Mouse (Mus musculus): ENCODE measurements around the gene Ap2b1. TPM values are rescaled to one million over a fixed set of nuclear protein-coding genes. Genes with fewer than 3 reads are reported as not detected.
"Not testable (repeated sequence)": the region's sequence is repeated elsewhere in the genome, so short reads cannot be mapped to it uniquely, and the experiment has no call there.

The Ap2b1 gene
- polyA plus RNA-seq (2015; fragmentation: Nextera tagmentation; extraction: Ambion mirVana) = 42.4 and 45.1 TPM in 2 replicates

DNA sequence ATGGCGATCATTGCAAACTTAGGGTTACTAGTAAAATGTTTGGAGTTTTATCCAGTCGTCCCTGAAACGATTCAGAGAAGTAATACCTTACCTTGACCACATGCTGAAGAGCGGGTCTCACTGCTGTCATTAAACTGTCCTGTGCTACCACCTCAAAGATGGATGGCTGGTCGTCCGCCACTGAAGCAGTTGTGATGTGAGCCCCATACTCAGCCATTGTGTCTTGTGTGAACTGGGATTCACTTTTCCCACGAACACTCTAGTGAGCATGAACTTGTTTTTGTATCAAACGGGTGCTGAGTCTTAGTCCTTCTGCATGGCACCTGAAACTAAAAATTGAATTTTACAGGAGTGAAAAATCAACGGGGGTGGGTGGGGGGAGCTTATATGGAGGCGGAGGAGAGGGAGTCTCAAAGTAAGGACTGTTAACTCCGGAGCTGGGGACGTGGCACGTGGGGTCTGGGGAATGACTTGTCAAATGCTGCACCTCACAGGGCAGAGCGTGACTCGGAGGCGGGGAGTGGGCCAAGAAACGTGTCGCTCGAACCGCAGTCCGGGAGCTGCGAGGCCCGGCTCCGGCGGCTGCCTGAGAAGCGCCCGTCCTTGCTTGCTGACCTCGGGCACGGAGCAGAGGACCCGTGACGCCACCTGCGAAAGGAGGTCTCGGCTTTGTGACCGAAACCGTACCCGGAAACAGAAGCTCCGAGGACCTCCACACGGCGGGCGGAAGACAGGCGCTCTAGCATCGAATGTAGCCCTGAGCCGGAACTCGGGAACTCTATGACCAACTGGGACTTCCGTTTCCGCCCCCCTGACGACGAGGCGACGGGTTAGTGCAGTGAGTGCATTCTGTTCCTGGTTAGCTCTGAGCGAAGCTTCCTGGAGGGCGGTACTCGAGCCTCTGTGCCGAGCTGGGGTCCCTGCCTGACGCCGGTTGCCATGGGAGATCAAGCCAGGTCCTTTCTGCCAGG is at the start of gene Ap2b1:
TSS of gene Ap2b1 (plus strand) at position 800 of the 971 bp plus-strand sequence.
- Histone ChIP-seq H3K36me3 (ENCODE audit: insufficient read depth, low read length) (no peaks in the 10 kb centered on the region), H3K27ac (peak within 1 kb of the TSS; percentile 94), H3K9me3 (replicated peaks; ENCODE audit: low read length) (no peaks in the 10 kb centered on the region), H3K9ac (ENCODE audit: low read depth, low read length) (peak within 1 kb of the TSS; percentile 91), H3K4me2 (ENCODE audit: low read length) (peak within 1 kb of the TSS; percentile 66), H3K4me3 (replicated peaks; ENCODE audit: low read depth, low read length) (peak within 1 kb of the TSS; percentile 80), H3K4me1 (replicated peaks; ENCODE audit: insufficient read depth, low read length) (peaks cover 19% of the 10 kb centered on the region), H3K27me3 (ENCODE audit: insufficient read depth, low read length) (no peaks in the 10 kb centered on the region)
- WGBS = 2% methylated on average over 56 of the region's 56 CpGs
- peak; percentile 99 for DNase-seq (ENCODE audit: low spot score)
- no peak for TF ChIP-seq CTCF (IDR thresholded peaks at IDR 0.05; ENCODE audit: low read depth)
- ATAC-seq (replicated peaks; ENCODE audit: low FRiP score, low read depth) = peak; percentile 93

DNA sequence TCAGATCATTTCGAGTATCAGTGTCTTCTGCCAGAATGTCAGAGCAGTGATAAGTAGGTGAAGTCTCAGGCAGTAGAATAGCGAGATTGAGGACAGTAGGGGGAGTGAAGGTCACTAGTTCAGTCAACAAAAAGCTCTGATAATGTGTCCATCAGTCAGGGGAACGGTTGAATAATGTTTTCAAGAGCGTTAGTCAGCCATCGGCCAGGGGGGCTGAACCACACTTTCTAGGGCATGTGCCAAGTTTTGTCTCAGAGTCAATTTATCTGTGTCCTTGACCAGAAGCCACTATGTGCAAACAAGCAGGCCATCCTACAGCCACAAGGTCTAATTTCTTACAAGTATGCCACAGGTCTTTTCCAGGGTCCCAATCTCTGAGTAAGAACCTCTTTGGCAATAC is 41.6 kb upstream of the Ap2b1 start:
- H3K9ac ChIP-seq (ENCODE audit: low read depth, low read length); H3K27me3 ChIP-seq (ENCODE audit: insufficient read depth, low read length); H3K4me2 ChIP-seq (ENCODE audit: low read length); ATAC-seq (replicated peaks; ENCODE audit: low FRiP score, low read depth); H3K4me1 ChIP-seq (replicated peaks; ENCODE audit: insufficient read depth, low read length); H3K4me3 ChIP-seq (replicated peaks; ENCODE audit: low read depth, low read length); H3K9me3 ChIP-seq (replicated peaks; ENCODE audit: low read length); DNase-seq (ENCODE audit: low spot score); H3K36me3 ChIP-seq (ENCODE audit: insufficient read depth, low read length); H3K27ac ChIP-seq: not testable (repeated sequence)
- 42% methylated on average over 5 of the region's 5 CpGs for WGBS

DNA sequence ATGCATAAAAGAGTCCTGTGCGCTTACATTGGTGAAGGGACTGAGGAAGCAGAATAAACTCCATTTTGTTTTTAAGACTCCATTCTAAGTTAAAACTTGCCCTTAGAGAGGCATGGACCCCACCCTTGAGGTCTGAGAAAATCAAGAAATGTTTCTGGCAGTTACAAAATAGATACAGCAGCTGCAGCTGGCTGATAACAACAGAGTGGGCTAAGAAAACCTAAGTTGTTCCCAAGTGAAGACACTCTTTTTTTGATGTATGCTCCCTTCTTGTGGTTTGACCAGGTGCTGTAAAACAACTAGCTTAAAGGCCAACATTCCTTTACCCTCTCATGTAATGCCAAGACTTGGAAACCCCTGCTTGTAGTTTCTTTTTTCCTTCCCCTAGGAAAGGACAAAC is 36.2 kb upstream of the Ap2b1 start:
- no peaks in the 10 kb centered on the region for H3K9me3 ChIP-seq (replicated peaks; ENCODE audit: low read length)
- no peak for TF ChIP-seq CTCF (IDR thresholded peaks at IDR 0.05; ENCODE audit: low read depth)
- H3K4me1 ChIP-seq (replicated peaks; ENCODE audit: insufficient read depth, low read length) = no peaks in the 10 kb centered on the region
- H3K36me3 ChIP-seq (ENCODE audit: insufficient read depth, low read length) = no peaks in the 10 kb centered on the region
- no peaks in the 10 kb centered on the region for H3K27me3 ChIP-seq (ENCODE audit: insufficient read depth, low read length)
- H3K27ac ChIP-seq = no peak overlapping the region
- DNase-seq (ENCODE audit: low spot score) = no peak
- H3K4me2 ChIP-seq (ENCODE audit: low read length) = no peak overlapping the region
- no peak overlapping the region for H3K4me3 ChIP-seq (replicated peaks; ENCODE audit: low read depth, low read length)
- no peak overlapping the region for H3K9ac ChIP-seq (ENCODE audit: low read depth, low read length)
- no peak for ATAC-seq (replicated peaks; ENCODE audit: low FRiP score, low read depth)
- WGBS = 100% methylated on average over 1 of the region's 1 CpGs

DNA sequence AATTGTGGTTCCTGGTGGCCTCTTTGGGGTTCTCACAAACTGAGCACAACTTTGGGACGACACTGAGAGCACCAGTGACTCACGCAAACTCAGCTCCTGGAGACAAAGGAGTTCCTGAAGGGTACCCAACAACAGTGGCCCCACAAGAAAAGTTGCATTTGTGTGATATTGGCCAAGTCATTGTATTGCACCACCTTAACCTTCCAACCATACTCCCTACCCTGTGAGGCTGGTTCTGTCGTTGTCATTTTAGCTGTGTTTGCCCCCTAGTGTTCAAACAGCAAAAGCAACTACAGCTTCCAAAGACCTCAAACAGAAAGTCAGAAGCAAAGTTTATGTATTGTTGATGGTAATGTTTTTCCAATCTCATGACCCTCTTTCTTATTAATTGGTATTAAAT is 35.7 kb upstream of the Ap2b1 start:
- DNase-seq (ENCODE audit: low spot score) = peak; percentile 42
- no peak overlapping the region for H3K4me3 ChIP-seq (replicated peaks; ENCODE audit: low read depth, low read length)
- no peaks in the 10 kb centered on the region for H3K4me1 ChIP-seq (replicated peaks; ENCODE audit: insufficient read depth, low read length)
- H3K27ac ChIP-seq = no peak overlapping the region
- no peaks in the 10 kb centered on the region for H3K36me3 ChIP-seq (ENCODE audit: insufficient read depth, low read length)
- H3K27me3 ChIP-seq (ENCODE audit: insufficient read depth, low read length) = no peaks in the 10 kb centered on the region
- H3K9ac ChIP-seq (ENCODE audit: low read depth, low read length) = no peak overlapping the region
- peak; percentile 76 for TF ChIP-seq CTCF (IDR thresholded peaks at IDR 0.05; ENCODE audit: low read depth)
- H3K4me2 ChIP-seq (ENCODE audit: low read length) = no peak overlapping the region
- no peaks in the 10 kb centered on the region for H3K9me3 ChIP-seq (replicated peaks; ENCODE audit: low read length)
- WGBS = 58% methylated on average over 3 of the region's 3 CpGs
- no peak for ATAC-seq (replicated peaks; ENCODE audit: low FRiP score, low read depth)

DNA sequence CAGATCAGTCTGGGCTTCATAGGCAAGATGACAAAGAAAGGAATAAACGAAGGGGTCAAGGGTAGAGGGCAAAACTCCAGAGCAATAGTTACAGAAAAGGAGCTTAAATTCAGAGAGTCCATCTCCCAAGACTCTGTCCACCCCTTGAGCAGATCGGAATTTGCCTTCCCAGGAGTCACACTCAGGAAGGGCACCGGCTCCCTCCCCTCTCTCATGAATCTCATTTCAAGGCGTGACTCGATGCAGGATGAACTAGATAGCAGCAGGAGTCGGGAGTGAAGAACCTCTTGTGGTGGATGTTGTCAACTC is 28.0 kb upstream of the Ap2b1 start:
- DNase-seq (ENCODE audit: low spot score) (no peak), ATAC-seq (replicated peaks; ENCODE audit: low FRiP score, low read depth) (peak; percentile 22; the same call in 1 of the 2 replicates)
- Histone ChIP-seq H3K27ac (peak overlapping the region; percentile 83), H3K4me3 (replicated peaks; ENCODE audit: low read depth, low read length) (peak overlapping the region; percentile 51), H3K9me3 (replicated peaks; ENCODE audit: low read length) (no peaks in the 10 kb centered on the region), H3K4me2 (ENCODE audit: low read length) (peak overlapping the region; percentile 72), H3K27me3 (ENCODE audit: insufficient read depth, low read length) (no peaks in the 10 kb centered on the region), H3K4me1 (replicated peaks; ENCODE audit: insufficient read depth, low read length) (no peaks in the 10 kb centered on the region), H3K36me3 (ENCODE audit: insufficient read depth, low read length) (no peaks in the 10 kb centered on the region), H3K9ac (ENCODE audit: low read depth, low read length) (peak overlapping the region; percentile 60)
- 0% methylated on average over 6 of the region's 6 CpGs for WGBS
- no peak for TF ChIP-seq CTCF (IDR thresholded peaks at IDR 0.05; ENCODE audit: low read depth)

DNA sequence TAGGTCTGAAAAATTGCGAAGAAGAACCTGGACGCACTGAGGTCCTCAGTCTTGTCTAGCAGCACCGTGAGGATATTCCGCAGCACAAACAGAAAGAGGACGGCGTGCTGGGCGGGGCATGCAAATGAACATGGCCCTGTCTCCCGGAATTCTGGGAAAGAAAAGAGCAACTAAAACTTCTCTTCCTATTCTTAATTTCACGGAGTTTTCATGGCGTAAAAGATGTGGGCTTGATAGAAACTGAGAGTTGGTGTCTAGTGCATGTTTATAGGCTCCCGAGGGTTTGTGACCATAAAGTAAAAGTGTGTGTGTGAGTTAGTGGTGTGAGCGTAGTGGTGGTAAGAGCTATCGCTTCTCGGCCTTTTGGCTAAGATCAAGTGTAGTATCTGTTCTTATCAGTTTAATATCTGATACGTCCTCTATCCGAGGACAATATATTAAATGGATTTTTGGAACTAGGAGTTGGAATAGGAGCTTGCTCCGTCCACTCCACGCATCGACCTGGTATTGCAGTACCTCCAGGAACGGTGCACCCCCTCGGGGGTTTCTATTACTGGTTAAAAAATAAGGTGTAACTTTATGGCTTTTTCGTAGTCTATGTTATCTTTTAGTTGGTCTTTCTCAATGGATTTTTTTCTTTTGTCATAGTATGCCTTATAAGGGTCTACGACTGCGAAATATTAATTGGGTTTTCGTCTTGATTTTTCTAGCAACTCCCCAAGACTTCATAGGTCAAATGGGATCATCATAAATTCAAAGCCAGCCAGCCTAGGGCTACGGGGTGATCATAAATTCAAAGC is 27.5 kb upstream of the Ap2b1 start:
- peak overlapping the region; percentile 83 for H3K27ac ChIP-seq
- peak; percentile 89 for DNase-seq (ENCODE audit: low spot score)
- TF ChIP-seq CTCF (IDR thresholded peaks at IDR 0.05; ENCODE audit: low read depth) = no peak
- no peaks in the 10 kb centered on the region for H3K36me3 ChIP-seq (ENCODE audit: insufficient read depth, low read length)
- H3K4me1 ChIP-seq (replicated peaks; ENCODE audit: insufficient read depth, low read length) = no peaks in the 10 kb centered on the region
- no peaks in the 10 kb centered on the region for H3K27me3 ChIP-seq (ENCODE audit: insufficient read depth, low read length)
- WGBS = under 1% methylated on average over 24 of the region's 26 CpGs
- no peaks in the 10 kb centered on the region for H3K9me3 ChIP-seq (replicated peaks; ENCODE audit: low read length)
- peak; percentile 80 for ATAC-seq (replicated peaks; ENCODE audit: low FRiP score, low read depth)
- H3K9ac ChIP-seq (ENCODE audit: low read depth, low read length) = peak overlapping the region; percentile 60
- H3K4me3 ChIP-seq (replicated peaks; ENCODE audit: low read depth, low read length) = peak overlapping the region; percentile 51
- peak overlapping the region; percentile 72 for H3K4me2 ChIP-seq (ENCODE audit: low read length)

All from kidney, postnatal 0 days (tissue).